Mouse (Mus musculus): ENCODE measurements around the gene Smurf1. TPM values are rescaled to one million over a fixed set of nuclear protein-coding genes. Genes with fewer than 3 reads are reported as not detected.

Smurf1 gene
- total and polyA plus RNA-seq, 3 experiments = 1.3 to 4.1 (median 2.1) TPM

DNA sequence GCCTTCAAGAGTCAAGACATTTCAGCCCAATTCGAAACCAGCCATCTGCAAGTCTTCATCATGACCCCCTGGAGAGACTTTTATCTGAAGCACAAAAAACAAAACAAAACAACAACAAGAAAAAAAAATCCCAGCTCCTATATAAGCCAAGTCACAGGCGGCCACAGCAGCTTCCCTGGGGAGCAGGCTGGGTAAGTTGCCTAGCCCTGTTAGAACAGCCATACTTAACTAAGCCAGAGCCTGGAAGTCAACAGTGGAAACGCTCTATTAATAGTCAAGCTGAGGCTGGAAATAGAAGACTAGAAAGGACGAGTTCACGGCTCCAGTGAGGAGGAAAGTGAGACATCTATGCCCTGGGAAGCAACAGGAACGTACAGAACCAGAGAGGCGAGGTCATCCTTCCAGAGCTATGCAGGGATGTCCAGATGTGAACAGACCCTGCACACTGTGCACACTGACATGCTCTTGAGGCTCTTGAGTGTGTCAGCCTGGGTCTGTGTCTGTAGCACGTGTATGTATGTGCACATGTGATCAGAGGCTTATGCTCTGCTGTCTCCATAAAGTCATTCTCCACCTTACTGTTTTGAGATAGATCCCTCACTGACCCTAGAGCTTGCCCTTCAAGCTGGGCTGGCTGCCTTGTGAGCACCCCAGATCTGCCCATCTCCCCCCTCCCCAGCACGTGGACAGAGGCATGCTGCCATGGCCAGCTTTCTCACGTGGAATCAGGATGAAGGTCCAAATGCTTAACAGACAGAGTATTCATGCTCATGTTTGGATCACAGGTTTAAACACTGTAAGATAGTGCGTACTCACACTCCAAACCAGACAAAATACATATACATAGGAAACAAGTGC is 36.6 kb downstream of the Smurf1 start:
- no peaks in the 10 kb centered on the region for H3K36me3 ChIP-seq (replicated peaks)

GRCm38 (mm10) chr5:144926275-144926674 is 39.4 kb downstream of the Smurf1 start:
- H3K36me3 ChIP-seq (replicated peaks) = no peaks in the 10 kb centered on the region
- H3K4me3 ChIP-seq (ENCODE audit: low read depth, low read length) = no peak overlapping the region
- TF ChIP-seq POLR2AphosphoS5 (IDR thresholded peaks at IDR 0.05; ENCODE audit: insufficient replicate concordance, low read depth, low read length) = no peak
- TF ChIP-seq GATA2 (IDR thresholded peaks at IDR 0.05; ENCODE audit: borderline replicate concordance, low read depth, low read length) = no peak
- TF ChIP-seq TAL1 (conservative IDR thresholded peaks at IDR 0.05; ENCODE audit: low read depth, low read length) = no peak
- no peak for DNase-seq (ENCODE audit: low spot score)
- no peaks in the 10 kb centered on the region for H3K9me3 ChIP-seq (replicated peaks)
- peaks cover 3% of the 10 kb centered on the region; the same call in 1 of the 2 replicates for H3K27me3 ChIP-seq (ENCODE audit: insufficient read depth, low read length)
- no peaks in the 10 kb centered on the region for H3K4me1 ChIP-seq (ENCODE audit: insufficient read depth, low read depth, low read length)
- ATAC-seq (ENCODE audit: extremely low read depth, insufficient number of reproducible peaks, low FRiP score, poor library complexity, severe bottlenecking) = no peak

More for the DNA sequence above, 36.6 kb downstream of the Smurf1 start:
- ATAC-seq (ENCODE audit: extremely low read depth, insufficient number of reproducible peaks, low FRiP score, poor library complexity, severe bottlenecking) (no peak), DNase-seq (ENCODE audit: low spot score) (no peak)
- Histone ChIP-seq H3K9me3 (replicated peaks) (no peaks in the 10 kb centered on the region), H3K27me3 (ENCODE audit: insufficient read depth, low read length) (peaks cover 3% of the 10 kb centered on the region; the same call in 1 of the 2 replicates), H3K4me1 (ENCODE audit: insufficient read depth, low read depth, low read length) (no peaks in the 10 kb centered on the region), H3K4me3 (ENCODE audit: low read depth, low read length) (no peak overlapping the region)
- TF ChIP-seq TAL1 (conservative IDR thresholded peaks at IDR 0.05; ENCODE audit: low read depth, low read length) (no peak), GATA1 (IDR thresholded peaks at IDR 0.05; ENCODE audit: borderline replicate concordance, low read length) (no peak), POLR2AphosphoS5 (IDR thresholded peaks at IDR 0.05; ENCODE audit: insufficient replicate concordance, low read depth, low read length) (no peak), CTCF (IDR thresholded peaks at IDR 0.05; ENCODE audit: low read depth, low read length) (no peak), GATA2 (IDR thresholded peaks at IDR 0.05; ENCODE audit: borderline replicate concordance, low read depth, low read length) (no peak)

DNA sequence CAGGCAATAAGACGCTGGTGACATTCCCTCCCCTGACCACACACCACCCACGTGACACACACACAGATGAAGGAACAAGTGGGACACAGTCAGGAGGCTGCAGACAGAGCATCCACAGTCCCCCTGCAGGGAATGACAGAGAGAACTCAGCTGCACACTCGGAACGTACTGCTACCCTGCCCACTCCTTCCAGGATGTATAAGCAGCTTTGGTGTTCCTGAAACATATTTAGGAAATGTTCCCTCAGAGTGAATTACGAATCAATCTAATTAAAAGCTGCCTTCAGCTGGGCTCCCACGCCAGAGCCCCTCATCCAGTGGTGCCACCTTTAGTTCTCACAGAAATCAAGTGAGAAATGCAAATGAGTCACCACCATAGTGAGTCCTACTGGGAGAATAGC is 42.3 kb downstream of the Smurf1 start:
- Histone ChIP-seq H3K27me3 (ENCODE audit: insufficient read depth, low read length) (0 out of 2 replicates have a peak, but pooled peaks cover under 1% of the 10 kb centered on the region), H3K9me3 (replicated peaks) (no peaks in the 10 kb centered on the region), H3K4me3 (ENCODE audit: low read depth, low read length) (no peak overlapping the region), H3K4me1 (ENCODE audit: insufficient read depth, low read depth, low read length) (no peaks in the 10 kb centered on the region), H3K36me3 (replicated peaks) (no peaks in the 10 kb centered on the region)
- DNase-seq (ENCODE audit: low spot score) (no peak), ATAC-seq (ENCODE audit: extremely low read depth, insufficient number of reproducible peaks, low FRiP score, poor library complexity, severe bottlenecking) (no peak)
- TF ChIP-seq POLR2AphosphoS5 (IDR thresholded peaks at IDR 0.05; ENCODE audit: insufficient replicate concordance, low read depth, low read length) (no peak), GATA1 (IDR thresholded peaks at IDR 0.05; ENCODE audit: borderline replicate concordance, low read length) (no peak), GATA2 (IDR thresholded peaks at IDR 0.05; ENCODE audit: borderline replicate concordance, low read depth, low read length) (no peak), CTCF (IDR thresholded peaks at IDR 0.05; ENCODE audit: low read depth, low read length) (no peak), TAL1 (conservative IDR thresholded peaks at IDR 0.05; ENCODE audit: low read depth, low read length) (no peak)

DNA sequence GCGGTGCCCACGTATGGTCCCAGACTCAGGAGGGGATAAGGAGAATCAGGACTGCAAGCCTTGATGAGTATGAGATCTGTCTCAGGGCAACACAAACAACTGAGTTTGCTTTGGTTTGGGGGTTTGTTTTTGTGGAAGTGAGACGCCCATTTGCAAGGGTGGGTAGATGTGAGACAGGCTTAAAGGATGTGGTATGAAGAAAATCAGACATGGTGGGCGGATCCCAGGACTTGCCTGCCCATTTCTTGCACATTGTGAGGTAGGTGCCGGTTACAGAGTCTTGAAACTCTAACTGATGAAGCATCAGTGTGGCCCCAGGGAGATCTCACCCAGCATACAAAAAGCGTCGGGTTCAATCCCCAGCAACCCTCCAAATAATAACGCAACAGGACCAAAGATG is 45.9 kb downstream of the Smurf1 start:
- ATAC-seq (ENCODE audit: extremely low read depth, insufficient number of reproducible peaks, low FRiP score, poor library complexity, severe bottlenecking) = no peak
- Histone ChIP-seq H3K4me1 (ENCODE audit: insufficient read depth, low read depth, low read length) (no peaks in the 10 kb centered on the region), H3K9me3 (replicated peaks) (no peaks in the 10 kb centered on the region), H3K36me3 (replicated peaks) (no peaks in the 10 kb centered on the region), H3K4me3 (ENCODE audit: low read depth, low read length) (no peak overlapping the region), H3K27me3 (ENCODE audit: insufficient read depth, low read length) (no peaks in the 10 kb centered on the region)
- TF ChIP-seq CTCF (IDR thresholded peaks at IDR 0.05; ENCODE audit: low read depth, low read length) (no peak), GATA1 (IDR thresholded peaks at IDR 0.05; ENCODE audit: borderline replicate concordance, low read length) (no peak), GATA2 (IDR thresholded peaks at IDR 0.05; ENCODE audit: borderline replicate concordance, low read depth, low read length) (no peak), TAL1 (conservative IDR thresholded peaks at IDR 0.05; ENCODE audit: low read depth, low read length) (no peak), POLR2AphosphoS5 (IDR thresholded peaks at IDR 0.05; ENCODE audit: insufficient replicate concordance, low read depth, low read length) (no peak)
- DNase-seq (ENCODE audit: low spot score) = no peak

DNA sequence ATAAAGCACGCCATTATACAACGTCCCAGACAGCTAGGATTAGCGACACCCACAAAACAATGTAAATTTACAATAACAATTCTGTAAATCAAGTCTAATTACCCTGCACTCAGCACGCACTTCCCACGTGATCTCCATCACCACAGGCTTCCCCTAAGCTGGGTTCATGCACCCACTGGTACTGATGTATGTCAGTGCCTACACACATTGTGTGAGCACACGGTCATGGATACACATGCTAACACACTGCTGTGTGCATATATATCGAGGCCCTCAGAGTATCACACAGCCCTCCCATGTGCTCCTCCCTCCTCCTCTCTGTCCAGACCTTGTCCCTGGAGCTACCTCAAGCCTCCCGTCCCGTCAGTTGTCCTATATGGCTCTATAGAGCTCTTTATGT is 46.5 kb downstream of the Smurf1 start:
- H3K36me3 ChIP-seq (replicated peaks) = no peaks in the 10 kb centered on the region
- H3K9me3 ChIP-seq (replicated peaks) = no peaks in the 10 kb centered on the region
- no peaks in the 10 kb centered on the region for H3K4me1 ChIP-seq (ENCODE audit: insufficient read depth, low read depth, low read length)
- no peak for TF ChIP-seq GATA1 (IDR thresholded peaks at IDR 0.05; ENCODE audit: borderline replicate concordance, low read length)
- no peak for TF ChIP-seq GATA2 (IDR thresholded peaks at IDR 0.05; ENCODE audit: borderline replicate concordance, low read depth, low read length)
- no peak for TF ChIP-seq CTCF (IDR thresholded peaks at IDR 0.05; ENCODE audit: low read depth, low read length)
- no peak for TF ChIP-seq POLR2AphosphoS5 (IDR thresholded peaks at IDR 0.05; ENCODE audit: insufficient replicate concordance, low read depth, low read length)
- no peak for TF ChIP-seq TAL1 (conservative IDR thresholded peaks at IDR 0.05; ENCODE audit: low read depth, low read length)
- no peak overlapping the region for H3K4me3 ChIP-seq (ENCODE audit: low read depth, low read length)
- ATAC-seq (ENCODE audit: extremely low read depth, insufficient number of reproducible peaks, low FRiP score, poor library complexity, severe bottlenecking) = no peak
- no peaks in the 10 kb centered on the region for H3K27me3 ChIP-seq (ENCODE audit: insufficient read depth, low read length)
- DNase-seq (ENCODE audit: low spot score) = no peak

- ATAC-seq (ENCODE audit: extremely low read depth, insufficient number of reproducible peaks, low FRiP score, poor library complexity, severe bottlenecking) (no peak), DNase-seq (ENCODE audit: low spot score) (no peak)
- H3K4me1 ChIP-seq (ENCODE audit: insufficient read depth, low read depth, low read length) = no peaks in the 10 kb centered on the region
- no peaks in the 10 kb centered on the region for H3K36me3 ChIP-seq (replicated peaks)
- H3K9me3 ChIP-seq (replicated peaks) = no peaks in the 10 kb centered on the region
- TF ChIP-seq TAL1 (conservative IDR thresholded peaks at IDR 0.05; ENCODE audit: low read depth, low read length) = no peak
- TF ChIP-seq CTCF (IDR thresholded peaks at IDR 0.05; ENCODE audit: low read depth, low read length) = no peak
- H3K27me3 ChIP-seq (ENCODE audit: insufficient read depth, low read length) = no peaks in the 10 kb centered on the region
- H3K4me3 ChIP-seq (ENCODE audit: low read depth, low read length) = no peak overlapping the region
These were observed 47.4 kb downstream of the Smurf1 start for GRCm38 (mm10) chr5:144918204-144918603.

Data from G1E (cell line).